Mouse (Mus musculus): Measurements from ENCODE around the gene Cln5.

Cln5 gene

GRCm38 (mm10) chr14:103069864-103070611 is at the start of gene Cln5:
TSS of gene Cln5 (plus strand) at chr14:103070216.
- DNase-seq: peak; percentile 93

DNA sequence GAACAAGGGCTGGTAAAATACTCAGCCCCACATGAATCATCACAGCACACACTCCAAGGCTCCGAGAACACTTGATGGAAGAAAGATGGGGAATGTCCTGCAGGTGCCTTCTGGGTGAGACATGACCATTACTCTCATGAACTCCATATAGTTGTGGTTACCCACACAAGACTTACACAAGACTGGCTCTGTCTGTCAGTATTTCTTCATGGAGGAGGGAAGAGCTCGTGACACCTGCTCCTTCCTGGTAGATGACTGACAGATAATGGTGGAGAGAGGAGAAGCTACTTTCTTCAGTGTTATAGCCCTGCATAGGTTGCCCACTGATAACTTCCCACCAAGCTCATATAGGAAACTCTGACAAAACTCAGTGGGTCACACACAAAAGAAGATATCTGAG is 40.8 kb upstream of the Cln5 start:
- no peak for DNase-seq

DNA sequence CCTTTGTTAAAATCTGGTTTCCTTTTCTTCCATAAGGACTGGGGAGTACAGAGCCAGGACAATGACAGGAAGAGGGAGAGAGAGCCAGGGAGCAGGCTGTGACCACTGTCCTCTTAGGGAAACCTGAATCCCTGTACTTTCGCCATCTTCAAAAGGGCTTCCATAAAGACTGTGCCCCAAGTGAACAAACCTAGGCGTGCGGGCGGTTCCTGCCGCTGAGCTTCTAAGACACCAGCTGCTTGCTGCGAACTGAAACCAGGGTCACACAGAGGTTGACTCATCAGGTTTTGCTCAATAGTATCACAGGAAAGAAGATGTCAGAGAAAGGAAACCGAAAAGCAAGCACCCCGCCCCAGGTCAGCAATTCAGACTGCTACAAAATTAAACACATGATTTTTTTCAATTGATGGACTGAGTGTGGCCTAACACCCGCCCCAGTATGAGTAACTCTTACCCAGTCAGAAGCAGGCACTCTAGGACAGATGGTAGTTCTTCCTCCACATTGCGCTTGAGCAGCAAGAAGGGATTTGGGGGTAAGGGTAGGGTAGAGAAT is 36.7 kb upstream of the Cln5 start:
- peak; percentile 54 for DNase-seq

DNA sequence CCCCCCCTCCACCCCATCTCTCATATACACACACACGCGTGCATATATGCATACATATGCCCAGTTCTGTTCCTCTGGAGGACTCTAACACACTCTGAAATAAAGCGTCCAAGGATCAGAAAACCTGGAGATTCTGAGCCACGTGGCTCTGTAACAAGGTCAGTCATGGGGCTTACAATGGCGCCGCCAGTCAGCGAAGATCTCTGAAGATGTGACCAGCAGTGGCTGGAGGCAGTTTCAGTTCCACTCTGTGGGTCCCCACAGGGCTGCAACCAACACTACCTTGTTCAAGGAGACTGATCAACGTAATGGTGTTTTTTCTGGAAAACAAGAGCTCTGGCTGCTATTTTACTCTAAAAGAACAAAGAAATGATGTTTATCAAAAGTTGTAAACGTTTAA is 35.9 kb upstream of the Cln5 start:
- DNase-seq: no peak

DNA sequence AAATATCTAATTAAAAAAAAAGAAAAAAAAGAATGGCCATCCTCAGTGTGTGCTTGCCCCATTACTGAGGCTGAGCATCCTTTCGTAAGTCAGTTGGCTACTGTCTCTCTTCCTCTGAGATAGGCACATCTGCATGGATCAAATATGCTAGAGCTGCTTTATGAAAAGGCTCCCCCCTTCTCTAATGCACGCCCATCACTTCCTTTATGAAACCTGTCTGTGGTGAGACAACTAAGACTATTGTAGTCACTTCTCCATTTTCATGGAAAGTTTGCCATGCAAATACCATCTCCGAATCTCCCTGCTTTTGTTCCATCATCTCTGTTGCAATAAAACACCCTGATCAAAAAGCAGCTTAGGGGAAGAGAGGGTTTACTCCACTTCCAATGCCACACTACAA is 33.0 kb upstream of the Cln5 start:
- DNase-seq: no peak

DNA sequence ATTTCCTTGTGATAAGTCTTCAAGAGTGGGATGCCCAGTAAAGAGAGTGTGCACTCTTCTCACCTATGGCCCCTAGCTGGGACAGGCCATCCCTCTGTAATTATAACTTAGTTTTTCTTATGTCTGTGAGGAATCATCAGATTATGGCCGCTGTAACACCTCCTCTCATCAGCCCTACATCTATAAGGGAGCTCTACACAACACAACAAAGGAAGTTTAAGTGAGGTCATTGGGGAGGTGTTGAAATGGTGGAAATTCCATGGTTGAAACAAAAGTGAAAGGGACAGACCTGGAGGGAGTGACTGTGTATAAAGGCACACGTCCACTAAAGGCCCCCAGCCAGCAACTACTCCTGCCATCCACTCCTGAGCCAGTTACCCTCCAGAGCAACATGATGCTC is 23.3 kb upstream of the Cln5 start, which contains the start of gene Acod1:
Gene Acod1, plus strand, starts transcription at position 301 of the 400 bp plus-strand sequence.
- no peak for DNase-seq

DNA sequence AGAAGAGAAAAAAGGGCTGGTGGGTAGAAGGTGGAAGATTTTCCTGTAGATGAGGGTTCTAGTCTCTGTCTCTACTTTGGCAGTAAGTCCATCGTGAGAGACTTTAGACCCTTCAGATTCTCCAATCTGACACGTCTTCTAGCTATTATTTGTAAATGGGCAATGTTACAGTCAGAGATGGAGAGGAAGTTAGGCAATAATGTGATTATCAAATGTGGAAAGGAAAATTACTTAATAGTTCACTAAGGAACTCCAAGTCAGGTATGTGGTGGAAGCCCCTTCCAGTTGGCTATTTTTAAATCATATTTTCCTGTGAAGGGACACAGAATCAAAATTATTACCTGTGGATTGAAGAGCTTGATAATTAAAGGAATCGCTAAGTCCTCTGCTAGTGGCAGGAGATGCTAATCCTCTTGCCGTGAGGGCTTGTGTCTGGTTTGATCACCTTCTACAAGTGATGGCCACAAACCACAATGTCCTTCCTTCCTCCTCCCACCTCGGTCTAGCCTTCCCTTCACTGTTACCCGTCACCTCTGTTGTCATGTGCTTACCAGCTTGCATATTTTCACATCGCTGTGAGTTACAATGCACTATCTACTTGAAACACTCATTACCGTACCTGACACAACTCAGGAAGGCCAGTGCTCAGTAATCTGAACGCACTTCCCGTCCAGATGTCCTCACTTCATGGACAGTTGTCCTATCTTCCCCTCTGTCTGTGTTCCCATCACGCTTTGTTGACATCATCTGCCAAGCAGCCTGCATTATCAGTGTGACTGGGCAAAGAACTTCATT is 21.5 kb upstream of the Cln5 start:
- no peak for DNase-seq

DNA sequence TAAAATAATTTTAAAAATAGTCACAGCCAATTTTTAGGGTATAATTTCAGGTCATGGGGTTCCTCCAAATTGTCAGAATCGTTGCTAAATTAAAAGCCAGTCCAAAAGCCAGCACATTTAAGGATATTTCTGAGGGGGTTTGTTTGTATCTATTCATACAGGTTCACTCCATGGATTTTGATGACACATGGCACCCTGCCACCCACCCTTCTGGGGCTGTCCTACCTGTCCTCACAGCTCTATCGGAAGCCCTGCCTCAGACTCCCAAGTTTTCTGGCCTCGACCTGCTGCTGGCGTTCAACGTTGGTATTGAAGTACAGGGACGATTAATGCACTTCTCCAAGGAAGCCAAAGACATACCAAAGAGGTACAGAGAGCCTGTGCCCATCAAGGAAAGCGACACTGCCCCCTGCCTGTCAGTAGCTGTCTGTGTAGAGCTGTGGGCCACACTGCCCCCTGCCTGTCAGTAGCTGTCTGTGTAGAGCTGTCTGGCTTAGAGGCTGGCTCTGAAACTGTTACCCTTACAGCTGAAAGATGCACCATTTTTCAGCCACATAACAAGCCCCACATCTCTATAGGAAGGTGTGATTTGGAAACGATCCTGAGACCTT is 18.8 kb upstream of the Cln5 start:
- peak; percentile 93 for DNase-seq

GRCm38 (mm10) chr14:103054731-103055130 is 15.3 kb upstream of the Cln5 start:
- no peak for DNase-seq

- no peak for DNase-seq
Observed at GRCm38 (mm10) chr14:103056601-103057000, 13.4 kb upstream of the Cln5 start.

- DNase-seq: no peak
Observed at GRCm38 (mm10) chr14:103058998-103059397, 11.0 kb upstream of the Cln5 start.

GRCm38 (mm10) chr14:103059495-103059894 is 10.5 kb upstream of the Cln5 start:
- no peak for DNase-seq

- DNase-seq: peak; percentile 90
Observed at GRCm38 (mm10) chr14:103065294-103066167, 4.5 kb upstream of the Cln5 start.

GRCm38 (mm10) chr14:103069465-103069863 is 552 bp upstream of the Cln5 start:
- peak; percentile 17 for DNase-seq

DNA sequence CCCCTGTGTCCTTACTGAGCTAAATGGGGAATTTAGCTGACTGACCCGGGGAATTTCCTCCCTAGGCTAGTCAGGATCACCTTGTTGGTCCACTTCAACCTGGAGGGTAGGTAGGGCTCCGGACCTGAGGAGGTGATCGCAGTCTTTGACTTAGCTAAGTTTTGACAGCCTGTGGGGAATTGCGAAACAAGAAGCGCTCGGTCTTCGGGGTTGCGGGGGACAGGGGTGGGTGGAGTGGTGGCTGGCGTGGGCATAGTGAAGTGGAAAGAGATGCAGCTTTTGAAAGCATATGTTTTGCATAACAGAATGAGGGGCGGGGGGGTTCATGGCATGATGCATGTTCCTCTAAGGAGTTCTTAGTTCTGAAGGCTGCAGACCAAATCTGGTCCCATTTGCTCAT is 774 bp downstream of the Cln5 start:
- DNase-seq: peak; percentile 37

DNA sequence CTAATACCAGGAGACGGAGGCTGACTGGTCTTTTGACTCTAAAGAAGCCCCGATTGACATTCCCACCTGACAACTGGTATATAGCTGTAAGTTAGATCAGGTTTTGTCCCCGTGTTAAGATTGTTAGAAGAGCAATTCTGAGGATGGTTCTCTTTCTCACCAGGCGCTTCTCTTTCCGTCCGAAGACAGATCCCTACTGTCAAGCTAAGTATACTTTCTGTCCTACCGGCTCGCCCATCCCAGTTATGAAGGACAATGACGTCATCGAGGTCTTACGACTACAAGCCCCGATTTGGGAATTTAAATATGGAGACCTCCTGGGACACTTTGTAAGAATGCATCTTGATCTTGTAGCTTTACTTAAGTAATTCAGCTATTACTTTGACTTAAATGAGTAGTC is 1.5 kb downstream of the Cln5 start:
- no peak for DNase-seq

DNA sequence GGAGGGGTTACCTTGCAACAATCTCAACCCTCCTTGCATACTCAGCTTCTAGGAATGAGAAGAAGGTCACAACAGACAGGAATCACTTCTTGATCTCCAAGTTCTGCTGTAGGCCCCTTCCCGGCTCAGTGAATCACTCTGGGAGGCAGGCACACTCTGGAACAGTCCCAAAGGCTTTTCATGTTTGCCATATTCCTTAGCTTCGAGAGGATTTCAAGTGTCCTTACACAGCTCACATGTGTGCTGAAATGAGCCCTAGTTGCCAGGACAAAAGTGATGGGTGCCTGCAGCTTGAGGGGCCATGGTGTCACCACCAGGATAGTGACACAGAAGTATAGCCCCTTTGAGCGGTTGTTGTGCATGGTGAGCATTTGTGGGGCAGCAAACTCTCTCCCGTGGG is 2.7 kb downstream of the Cln5 start:
- DNase-seq: no peak

- DNase-seq: no peak
Observed at GRCm38 (mm10) chr14:103073825-103074224, 3.8 kb downstream of the Cln5 start.

GRCm38 (mm10) chr14:103075166-103075565 is 5.2 kb downstream of the Cln5 start:
- no peak for DNase-seq

- no peak for DNase-seq
Observed at GRCm38 (mm10) chr14:103077272-103078005, 7.4 kb downstream of the Cln5 start.

DNA sequence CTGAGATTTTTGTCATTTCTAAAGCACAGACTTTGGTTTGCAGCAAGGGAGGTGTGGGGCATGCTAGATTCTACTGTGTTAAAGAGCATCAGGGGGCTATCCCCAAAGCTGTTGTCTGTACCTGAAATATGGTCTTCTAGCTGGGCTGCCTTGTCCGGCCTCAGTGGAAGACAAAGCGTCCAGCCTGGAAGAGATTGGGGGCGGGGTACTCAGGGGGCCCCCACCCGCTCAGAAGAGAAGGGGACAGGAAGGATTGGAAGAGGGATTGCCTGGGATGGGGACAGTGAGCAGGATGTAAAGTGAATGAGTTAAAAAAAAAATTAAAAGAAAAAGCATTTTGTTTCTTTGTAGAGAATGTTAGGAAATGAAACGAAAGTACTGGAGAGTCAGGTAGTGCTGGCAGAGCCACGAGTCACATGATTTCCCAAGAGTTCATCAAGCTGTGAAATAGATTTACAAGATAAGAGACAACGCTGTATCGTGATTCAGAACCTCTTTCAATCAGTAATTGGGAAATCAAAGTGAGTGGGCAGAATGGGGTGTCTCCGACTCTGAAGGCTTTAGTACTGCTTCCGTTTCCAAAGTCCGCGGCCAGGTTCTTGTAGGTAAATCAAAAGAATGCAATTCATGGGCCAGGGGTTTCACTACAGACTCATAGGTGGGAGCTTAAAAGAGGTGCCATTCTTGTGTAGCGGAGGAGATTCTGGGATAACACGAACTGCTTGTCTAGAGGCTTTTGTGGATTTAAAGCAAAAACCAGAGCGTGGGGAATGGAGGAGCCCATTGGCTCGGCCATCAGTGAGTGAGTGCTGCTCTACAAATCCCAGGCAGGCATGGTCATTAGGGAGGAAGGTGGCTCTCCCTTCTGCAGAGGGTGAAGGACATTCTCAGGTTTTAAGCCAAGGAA is 8.2 kb downstream of the Cln5 start:
- no peak for DNase-seq

Data from thymus, postnatal 4 days (tissue).